Mouse (Mus musculus): ENCODE results near the gene Hmgxb4.

- no peak for TF ChIP-seq POLR2A (IDR thresholded peaks at IDR 0.05; ENCODE audit: borderline replicate concordance, insufficient read depth, low read length)
- no peak for TF ChIP-seq CTCF (IDR thresholded peaks at IDR 0.05; ENCODE audit: borderline replicate concordance, insufficient read depth, low read depth, low read length)
Observed at GRCm38 (mm10) chr8:75046303-75046702, 53.1 kb downstream of the Hmgxb4 start.

Measured in cerebellum, adult 2 months (tissue).